ENCODE assay signal across 8 mouse cellular contexts in the genomic region with DNA sequence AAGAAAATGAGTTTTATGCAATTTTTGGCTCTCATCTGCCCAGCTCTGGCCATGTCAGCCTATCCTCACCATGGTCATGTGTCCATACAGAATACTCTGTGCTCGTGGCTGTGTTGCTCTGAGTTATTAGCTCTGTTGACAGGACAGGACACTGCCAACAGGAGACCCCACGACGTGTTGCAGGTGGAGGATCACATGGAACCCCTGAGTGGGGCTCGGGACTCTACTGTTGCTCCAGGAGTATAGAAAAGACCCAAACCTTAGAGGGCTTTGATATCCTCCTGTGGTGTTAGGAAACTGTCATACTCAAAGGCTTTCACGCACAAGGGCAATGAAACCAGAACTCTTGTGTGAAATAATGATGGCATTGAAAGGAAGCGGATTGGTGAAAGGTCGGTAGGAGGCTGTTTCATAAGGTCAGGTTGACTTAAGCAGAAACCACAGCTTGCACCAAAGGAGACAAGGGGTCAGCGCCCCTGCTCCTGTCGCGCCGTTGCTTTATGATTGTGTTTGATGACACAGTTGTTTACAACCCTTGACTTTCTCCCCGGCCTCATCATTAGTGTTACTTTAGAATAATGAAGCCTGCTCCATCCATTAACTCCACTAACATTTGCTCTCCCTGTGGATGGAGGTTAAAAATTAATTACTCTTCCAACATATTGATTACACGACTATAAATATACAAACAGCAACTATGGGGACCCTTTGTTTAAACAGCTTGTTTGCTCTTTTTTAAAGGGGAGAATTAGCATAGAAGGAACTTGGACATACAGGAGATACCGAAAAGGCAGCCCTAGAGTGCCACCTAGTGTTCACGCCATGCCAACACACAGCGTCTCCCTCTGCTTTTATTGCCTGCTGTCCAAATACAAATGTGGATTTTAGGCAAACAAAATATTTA. TPM values are rescaled to one million over a fixed set of nuclear protein-coding genes. Genes with fewer than 3 reads are reported as not detected.
DNase-seq lines count a peak whose midpoint lies in the region; ATAC-seq lines count a peak whose summit lies in the region.

No protein-coding gene starts in this region.

- H3K27ac ChIP-seq in intestine, embryonic 15.5 days, result no peak overlapping the region

- H3K4me3 ChIP-seq in intestine, embryonic 15.5 days (replicated peaks), result no peak overlapping the region

- H3K4me1 ChIP-seq in intestine, embryonic 15.5 days (replicated peaks), result 0 out of 2 replicates have a peak, but pooled peaks cover 3% of the 10 kb centered on the region

- 0 out of 2 replicates have a peak, but pooled peaks cover 4% of the 10 kb centered on the region for H3K9me3 ChIP-seq in intestine, embryonic 15.5 days

- no peaks in the 10 kb centered on the region for H3K27me3 ChIP-seq in intestine, embryonic 15.5 days (replicated peaks)

- peak overlapping the region; percentile 47 for H3K4me2 ChIP-seq in intestine, embryonic 15.5 days (replicated peaks)

- H3K9ac ChIP-seq in intestine, embryonic 15.5 days, result no peak overlapping the region

- intact Hi-C loops in left cerebral cortex, postnatal 25 days (cut with DNase I), result loop anchor here (1.0 to 5.0 kb wide), 4 partner anchors 127 to 562 kb away; partner anchors contain the start of gene Met

- 20% methylated on average over 16 of the region's 16 CpGs for WGBS in intestine, embryonic 15.5 days

- no peaks in the 10 kb centered on the region for H3K36me3 ChIP-seq in intestine, embryonic 15.5 days

- ATAC-seq in intestine, embryonic 15.5 days, result peak; percentile 89

- DNase-seq in WW6 (ENCODE audit: low read depth, low spot score), result peak; percentile 29
- peak; percentile 88 to 91 for DNase-seq in cerebellum, postnatal 10 days
- peak; percentile 44 to 81 for DNase-seq in frontal cortex, postnatal 14 days (ENCODE audit: low spot score in 2 of 2)
- peak; percentile 76 to 87 for DNase-seq in left cerebral cortex, postnatal 25 days (ENCODE audit: low spot score in 2 of 2)
- DNase-seq in mesoderm, embryonic 11.5 days (ENCODE audit: low read depth, low spot score), result peak; percentile 83
- DNase-seq in right cerebral cortex, postnatal 36 days (ENCODE audit: low spot score in 2 of 2), result peak; percentile 49 to 71
- DNase-seq in urinary bladder, postnatal 36 days (ENCODE audit: low spot score in 2 of 2), result peak; percentile 75 to 81

RNA-seq across cellular contexts. Expression of gene Capza2, which starts 46.7 kb away (rescaled TPM):
- polyA plus RNA-seq in intestine, embryonic 15.5 days (2015; fragmentation: Nextera tagmentation; extraction: Ambion mirVana), result 223 and 245 TPM in 2 replicates
- total RNA-seq in left cerebral cortex, postnatal 25 days (2021), result 100 to 1,000 TPM; 235 to 239 TPM

Comparison
In these comparisons a context has a peak if more than half of its experiments do, and no peak if none do; other contexts are left out.
1. DNase-seq: peak in every context shown above with its lines; median percentile 90 in cerebellum, postnatal 10 days; 83 in mesoderm, embryonic 11.5 days; 82 in left cerebral cortex, postnatal 25 days; 78 in urinary bladder, postnatal 36 days; 62 in frontal cortex, postnatal 14 days; 60 in right cerebral cortex, postnatal 36 days; 29 in WW6.